Mouse (Mus musculus) liver, postnatal 0 days (tissue): Measurements from ENCODE around the gene Spc24.

ENCODE experiments used
- CTCF ChIP-seq: sonication (generic); IDR thresholded peaks from 2 replicates; pipeline ENCODE4 v1.5.1; 2016; ENCODE audit warnings: antibody characterized with exemption, low read depth
- EP300 ChIP-seq: IDR thresholded peaks from 2 replicates; pipeline ENCODE4 v1.6.1; 2016; ENCODE audit warnings: antibody characterized with exemption, low read depth, mild to moderate bottlenecking

DNA sequence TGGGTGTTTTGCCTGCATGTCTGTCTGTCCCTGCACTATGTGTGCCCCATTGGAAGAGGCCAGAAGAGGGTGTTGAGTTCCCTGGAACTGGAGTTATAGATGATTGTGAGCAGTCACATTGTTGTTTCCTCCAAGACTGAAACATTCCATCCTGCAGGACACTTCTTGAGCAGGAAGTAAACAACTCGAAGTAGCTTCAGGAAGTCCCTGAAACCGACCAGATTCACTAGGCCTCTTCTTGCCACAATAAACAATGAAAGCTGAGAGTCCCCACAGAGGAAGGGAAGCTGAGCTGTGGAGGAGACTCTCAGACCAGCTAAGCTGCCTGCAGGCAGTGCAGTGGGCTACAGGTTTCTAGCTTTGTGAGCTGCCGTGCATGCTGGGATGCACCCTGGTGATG, 17.6 kb upstream of the Spc24 start:
- TF ChIP-seq EP300, result no peak
- no peak for TF ChIP-seq CTCF
